Mouse (Mus musculus): ENCODE data around the gene Htr6. TPM values are rescaled to one million over a fixed set of nuclear protein-coding genes. Genes with fewer than 3 reads are reported as not detected.

Htr6 gene
- polyA plus RNA-seq, 2 experiments, result 0.22 to 1.2 TPM

DNA sequence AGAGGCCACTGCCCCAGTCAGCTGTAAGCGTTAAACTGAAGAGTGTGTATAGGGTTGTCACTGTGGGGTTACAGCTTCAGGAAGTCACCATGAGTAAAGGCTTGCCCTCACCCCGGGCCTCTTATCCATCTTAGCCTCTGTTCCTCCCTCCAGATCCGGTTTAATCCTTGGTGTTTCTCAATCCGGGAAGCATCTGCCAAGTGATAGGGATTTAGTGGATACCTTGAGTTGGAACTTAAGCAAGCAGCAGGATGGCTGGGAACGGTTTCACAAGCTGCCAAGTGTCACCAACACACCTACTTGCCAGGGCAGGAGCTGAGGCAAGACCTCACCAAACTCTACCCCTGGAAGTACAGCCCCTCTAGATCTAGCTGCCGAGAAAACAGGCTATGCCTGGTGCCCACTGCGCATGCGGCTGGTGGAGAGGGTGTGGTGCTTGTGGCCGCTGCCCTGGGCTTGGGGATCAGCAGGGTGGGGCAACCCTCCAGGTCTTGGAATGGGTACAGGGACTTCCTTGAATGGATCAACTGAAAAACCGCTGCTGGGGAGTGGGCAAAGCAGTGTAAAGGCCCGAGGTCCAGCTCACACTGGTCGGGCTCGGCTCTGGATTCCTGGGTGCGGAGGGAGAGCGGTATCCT is 15.1 kb upstream of the Htr6 start:
- Histone ChIP-seq H3K4me1 (ENCODE audit: control insufficient read depth, insufficient read depth, low read length) (peaks cover 16% of the 10 kb centered on the region), H3K36me3 (ENCODE audit: control insufficient read depth, insufficient read depth, low read length) (peaks cover 12% of the 10 kb centered on the region; the same call in 1 of the 2 replicates), H3K27ac (replicated peaks; ENCODE audit: low read depth, low read length) (peak overlapping the region; percentile 81; the same call in 1 of the 2 replicates), H3K9me3 (ENCODE audit: control insufficient read depth, low read length) (peaks cover 4% of the 10 kb centered on the region; the same call in 1 of the 2 replicates), H3K27me3 (ENCODE audit: control insufficient read depth, insufficient read depth, low read length) (0 out of 2 replicates have a peak, but pooled peaks cover 3% of the 10 kb centered on the region), H3K4me2 (replicated peaks; ENCODE audit: low read depth, low read length, severe bottlenecking) (peak overlapping the region; percentile 87), H3K4me3 (replicated peaks; ENCODE audit: low read length) (peak overlapping the region; percentile 74), H3K9ac (ENCODE audit: low read depth, low read length, severe bottlenecking) (peak overlapping the region; percentile 18; the same call in 1 of the 2 replicates)
- ATAC-seq (ENCODE audit: low FRiP score, low read depth), result no peak
- 59% methylated on average over 15 of the region's 15 CpGs for WGBS
- no peak for TF ChIP-seq POLR2A (IDR thresholded peaks at IDR 0.05; ENCODE audit: borderline replicate concordance, extremely low read depth, insufficient read depth, insufficient read length)
- no peak for DNase-seq (ENCODE audit: low spot score)

DNA sequence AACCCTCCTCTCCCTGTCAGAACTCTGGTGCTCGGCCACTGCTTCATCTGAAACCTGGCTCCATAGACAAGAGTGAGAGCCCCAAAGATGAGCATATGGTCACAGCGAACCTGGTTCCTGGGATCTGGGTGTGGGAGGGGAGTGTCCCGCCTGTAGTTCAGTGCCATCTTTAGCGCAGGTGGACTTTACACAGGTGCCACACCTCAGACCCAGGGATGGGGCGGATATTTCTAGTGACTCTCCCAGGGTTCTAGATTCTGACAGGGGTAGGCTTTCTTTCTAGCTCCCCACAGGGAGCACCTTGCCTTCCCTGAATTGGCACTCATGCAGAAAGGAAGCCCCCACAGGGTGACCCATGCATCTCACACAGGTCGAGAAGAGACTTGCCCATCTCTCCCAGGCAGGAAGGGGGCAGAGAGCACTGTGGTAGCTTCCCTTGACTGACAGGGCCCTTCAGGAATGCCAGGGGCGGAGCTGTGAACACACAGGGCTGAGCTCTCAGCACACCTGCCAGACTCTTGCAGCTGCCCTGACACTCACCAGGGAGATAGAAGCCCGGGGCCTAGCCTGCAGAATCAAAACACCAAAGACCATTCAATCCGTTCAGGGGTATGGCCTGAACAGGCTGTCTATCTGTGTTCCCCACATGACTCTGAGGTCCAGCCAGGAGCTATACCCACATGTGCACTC is 13.8 kb upstream of the Htr6 start:
- WGBS, result 61% methylated on average over 9 of the region's 9 CpGs
- no peaks in the 10 kb centered on the region for H3K9me3 ChIP-seq (ENCODE audit: control insufficient read depth, low read length)
- H3K4me2 ChIP-seq (replicated peaks; ENCODE audit: low read depth, low read length, severe bottlenecking), result peak overlapping the region; percentile 26
- ATAC-seq (ENCODE audit: low FRiP score, low read depth), result no peak
- DNase-seq (ENCODE audit: low spot score), result no peak
- H3K27ac ChIP-seq (replicated peaks; ENCODE audit: low read depth, low read length), result no peak overlapping the region
- H3K4me3 ChIP-seq (replicated peaks; ENCODE audit: low read length), result no peak overlapping the region
- peaks cover 16% of the 10 kb centered on the region for H3K4me1 ChIP-seq (ENCODE audit: control insufficient read depth, insufficient read depth, low read length)
- no peak overlapping the region for H3K9ac ChIP-seq (ENCODE audit: low read depth, low read length, severe bottlenecking)
- H3K27me3 ChIP-seq (ENCODE audit: control insufficient read depth, insufficient read depth, low read length), result 0 out of 2 replicates have a peak, but pooled peaks cover 3% of the 10 kb centered on the region
- peaks cover 24% of the 10 kb centered on the region for H3K36me3 ChIP-seq (ENCODE audit: control insufficient read depth, insufficient read depth, low read length)
- no peak for TF ChIP-seq POLR2A (IDR thresholded peaks at IDR 0.05; ENCODE audit: borderline replicate concordance, extremely low read depth, insufficient read depth, insufficient read length)

DNA sequence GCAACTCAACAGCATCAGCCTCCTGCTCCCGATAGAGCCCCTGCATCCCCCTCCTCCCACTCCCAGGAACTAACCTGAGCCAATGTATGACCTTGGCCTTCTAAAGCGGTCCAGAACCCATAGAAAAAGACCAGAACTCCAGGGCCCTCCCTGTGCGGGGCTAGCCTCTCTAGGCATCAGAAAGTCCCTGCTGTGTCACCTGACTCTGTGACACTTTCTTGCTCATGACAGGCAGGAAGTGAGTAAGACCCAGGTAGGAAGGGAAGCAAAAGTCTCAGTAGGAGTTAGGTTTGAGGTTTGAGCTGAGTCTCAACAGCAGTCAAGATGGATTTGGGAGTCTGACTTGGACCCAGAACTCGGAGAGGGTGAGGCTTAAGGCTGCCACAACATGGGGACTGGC is 11.6 kb upstream of the Htr6 start:
- Histone ChIP-seq H3K4me3 (replicated peaks; ENCODE audit: low read length) (no peak overlapping the region), H3K27ac (replicated peaks; ENCODE audit: low read depth, low read length) (no peak overlapping the region), H3K4me2 (replicated peaks; ENCODE audit: low read depth, low read length, severe bottlenecking) (no peak overlapping the region), H3K9ac (ENCODE audit: low read depth, low read length, severe bottlenecking) (no peak overlapping the region), H3K4me1 (ENCODE audit: control insufficient read depth, insufficient read depth, low read length) (peaks cover 27% of the 10 kb centered on the region), H3K9me3 (ENCODE audit: control insufficient read depth, low read length) (no peaks in the 10 kb centered on the region), H3K36me3 (ENCODE audit: control insufficient read depth, insufficient read depth, low read length) (peaks cover 35% of the 10 kb centered on the region), H3K27me3 (ENCODE audit: control insufficient read depth, insufficient read depth, low read length) (0 out of 2 replicates have a peak, but pooled peaks cover 3% of the 10 kb centered on the region)
- 61% methylated on average over 4 of the region's 4 CpGs for WGBS
- DNase-seq (ENCODE audit: low spot score) (no peak), ATAC-seq (ENCODE audit: low FRiP score, low read depth) (no peak)
- TF ChIP-seq POLR2A (IDR thresholded peaks at IDR 0.05; ENCODE audit: borderline replicate concordance, extremely low read depth, insufficient read depth, insufficient read length), result no peak

DNA sequence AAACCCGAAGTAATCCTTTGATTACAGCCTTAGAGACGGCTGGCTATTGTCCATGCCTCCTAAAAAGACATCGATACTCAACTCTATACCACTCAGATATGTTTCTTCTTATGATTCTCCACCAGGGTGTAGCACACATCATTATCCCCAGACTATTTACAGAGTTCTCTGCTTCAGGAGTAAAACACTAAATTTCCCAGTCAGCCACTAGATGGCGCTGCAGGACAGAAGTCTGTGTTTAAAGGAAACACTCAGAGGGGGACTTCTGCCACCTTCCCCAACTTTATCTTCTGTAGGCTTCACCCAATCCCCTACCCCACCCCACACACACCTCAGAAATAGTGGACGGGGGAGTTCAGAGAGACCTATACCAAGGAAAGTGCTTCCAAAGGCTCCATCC is 10.7 kb upstream of the Htr6 start:
- Histone ChIP-seq H3K4me3 (replicated peaks; ENCODE audit: low read length) (no peak overlapping the region), H3K36me3 (ENCODE audit: control insufficient read depth, insufficient read depth, low read length) (peaks cover 36% of the 10 kb centered on the region), H3K9ac (ENCODE audit: low read depth, low read length, severe bottlenecking) (no peak overlapping the region), H3K9me3 (ENCODE audit: control insufficient read depth, low read length) (no peaks in the 10 kb centered on the region), H3K4me2 (replicated peaks; ENCODE audit: low read depth, low read length, severe bottlenecking) (no peak overlapping the region), H3K27ac (replicated peaks; ENCODE audit: low read depth, low read length) (no peak overlapping the region), H3K4me1 (ENCODE audit: control insufficient read depth, insufficient read depth, low read length) (peaks cover 23% of the 10 kb centered on the region), H3K27me3 (ENCODE audit: control insufficient read depth, insufficient read depth, low read length) (0 out of 2 replicates have a peak, but pooled peaks cover under 1% of the 10 kb centered on the region)
- peak; percentile 96 for DNase-seq (ENCODE audit: low spot score)
- WGBS, result 20% methylated on average over 5 of the region's 5 CpGs
- ATAC-seq (ENCODE audit: low FRiP score, low read depth), result peak; percentile 38; the same call in 1 of the 2 replicates
- TF ChIP-seq POLR2A (IDR thresholded peaks at IDR 0.05; ENCODE audit: borderline replicate concordance, extremely low read depth, insufficient read depth, insufficient read length), result no peak

DNA sequence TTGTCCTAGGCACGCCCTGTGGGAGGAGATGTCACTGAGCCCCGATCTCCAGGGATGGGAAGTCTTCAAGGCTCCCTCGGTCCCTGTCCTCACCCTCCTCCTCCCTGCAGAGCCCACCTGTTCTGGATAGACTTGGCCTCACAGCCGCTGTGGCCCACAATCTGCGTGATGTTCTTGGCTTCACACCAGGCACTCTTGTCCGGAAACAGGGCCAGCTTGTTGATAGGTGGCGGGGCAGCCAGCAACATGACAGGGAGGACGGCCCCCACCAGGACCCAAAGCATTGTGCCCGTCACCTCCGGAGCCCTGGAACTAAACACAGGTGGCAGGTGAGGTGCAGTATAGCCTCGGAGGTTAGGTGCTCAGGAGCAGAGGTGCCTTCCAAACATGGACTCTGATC is 10.0 kb upstream of the Htr6 start:
- ATAC-seq (ENCODE audit: low FRiP score, low read depth) (no peak), DNase-seq (ENCODE audit: low spot score) (no peak)
- H3K27me3 ChIP-seq (ENCODE audit: control insufficient read depth, insufficient read depth, low read length), result no peaks in the 10 kb centered on the region
- H3K36me3 ChIP-seq (ENCODE audit: control insufficient read depth, insufficient read depth, low read length), result peaks cover 29% of the 10 kb centered on the region
- no peak overlapping the region for H3K27ac ChIP-seq (replicated peaks; ENCODE audit: low read depth, low read length)
- no peaks in the 10 kb centered on the region for H3K9me3 ChIP-seq (ENCODE audit: control insufficient read depth, low read length)
- no peak overlapping the region for H3K4me3 ChIP-seq (replicated peaks; ENCODE audit: low read length)
- no peak for TF ChIP-seq POLR2A (IDR thresholded peaks at IDR 0.05; ENCODE audit: borderline replicate concordance, extremely low read depth, insufficient read depth, insufficient read length)
- peaks cover 16% of the 10 kb centered on the region for H3K4me1 ChIP-seq (ENCODE audit: control insufficient read depth, insufficient read depth, low read length)
- 71% methylated on average over 11 of the region's 11 CpGs for WGBS
- H3K4me2 ChIP-seq (replicated peaks; ENCODE audit: low read depth, low read length, severe bottlenecking), result no peak overlapping the region
- no peak overlapping the region for H3K9ac ChIP-seq (ENCODE audit: low read depth, low read length, severe bottlenecking)

Measured in limb, embryonic 14.5 days (tissue).